Mouse (Mus musculus): ENCODE results near the gene Kcnip1. TPM values are rescaled to one million over a fixed set of nuclear protein-coding genes. Genes with fewer than 3 reads are reported as not detected.

The Kcnip1 gene
- polyA plus RNA-seq, 2 experiments from 2014 or later, result not detected

GRCm38 (mm10) chr11:33749979-33750378, 243.0 kb downstream of the Kcnip1 start:
- no peak for ATAC-seq

- ATAC-seq, result no peak
These were observed 243.5 kb downstream of the Kcnip1 start for GRCm38 (mm10) chr11:33749408-33749807.

DNA sequence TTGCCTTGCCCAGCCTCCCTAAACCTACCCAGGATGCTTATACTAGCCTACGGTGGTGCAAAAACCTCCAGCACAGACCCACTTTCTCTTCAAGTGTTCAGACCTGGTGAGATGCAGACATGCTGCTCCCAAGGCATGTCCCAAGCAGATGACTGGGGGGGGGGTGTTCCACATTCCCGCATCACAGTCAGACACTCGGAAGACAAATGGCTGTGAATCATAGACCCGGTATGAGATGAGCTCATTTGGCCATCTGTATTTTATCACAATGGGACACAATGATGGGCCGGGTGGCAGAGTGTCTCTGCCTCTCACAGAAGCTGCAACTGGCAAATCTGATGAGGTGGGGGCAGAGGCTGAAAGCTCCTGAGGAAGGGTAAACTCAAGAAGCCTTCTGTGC, 244.2 kb downstream of the Kcnip1 start:
- no peak for ATAC-seq

GRCm38 (mm10) chr11:33747402-33747955, 245.5 kb downstream of the Kcnip1 start:
- ATAC-seq, result no peak

- ATAC-seq, result no peak
These were observed 246.6 kb downstream of the Kcnip1 start for GRCm38 (mm10) chr11:33746402-33746801.

DNA sequence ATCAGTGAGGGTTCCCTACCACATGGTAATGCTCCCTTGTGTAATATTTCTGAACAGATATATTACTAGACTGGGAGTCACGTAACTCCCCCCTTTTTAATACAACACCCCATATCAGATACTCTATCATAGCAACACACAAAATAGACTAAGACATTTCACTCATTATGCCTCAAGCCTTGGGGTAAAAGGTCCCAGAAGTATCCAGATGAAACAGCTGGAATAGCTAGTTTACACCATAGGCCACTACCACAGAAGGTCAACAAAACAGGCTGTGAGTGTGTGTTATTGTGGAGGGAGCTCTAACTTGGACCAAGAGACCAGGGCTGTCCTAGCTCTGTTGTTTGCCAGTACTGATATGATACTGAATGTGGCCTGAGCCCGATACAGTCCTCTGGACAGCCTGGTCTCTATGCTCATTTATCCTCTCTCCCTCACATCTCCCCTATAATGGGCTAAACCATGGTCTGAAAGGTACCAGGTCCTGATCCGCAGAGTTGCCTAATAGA, 247.1 kb downstream of the Kcnip1 start:
- no peak for ATAC-seq

- peak; percentile 59 for ATAC-seq
These were observed 248.5 kb downstream of the Kcnip1 start for GRCm38 (mm10) chr11:33744429-33744828.

GRCm38 (mm10) chr11:33740187-33740586, 252.8 kb downstream of the Kcnip1 start:
- ATAC-seq, result no peak

DNA sequence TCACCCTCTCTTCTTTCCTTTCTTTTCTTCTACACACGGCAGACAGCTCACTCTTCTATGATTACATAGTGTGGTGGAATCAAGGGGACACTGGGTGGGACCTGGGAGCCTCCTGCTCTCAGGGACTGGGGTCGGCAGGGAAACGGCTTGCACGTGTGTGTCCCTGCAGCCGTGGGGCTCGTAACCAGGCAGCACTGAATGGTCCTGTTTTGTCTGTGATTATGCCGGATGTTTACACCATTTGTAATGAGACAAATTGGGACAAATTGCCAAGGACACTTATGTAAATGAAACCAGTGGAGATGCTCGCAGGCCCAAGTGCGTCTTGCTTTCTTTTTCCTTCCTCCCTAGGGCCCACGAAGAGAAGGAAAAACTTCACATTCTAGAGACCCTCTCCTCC, 256.5 kb downstream of the Kcnip1 start:
- ATAC-seq, result no peak

- no peak for ATAC-seq
These were observed 259.7 kb downstream of the Kcnip1 start for GRCm38 (mm10) chr11:33733269-33733668.

DNA sequence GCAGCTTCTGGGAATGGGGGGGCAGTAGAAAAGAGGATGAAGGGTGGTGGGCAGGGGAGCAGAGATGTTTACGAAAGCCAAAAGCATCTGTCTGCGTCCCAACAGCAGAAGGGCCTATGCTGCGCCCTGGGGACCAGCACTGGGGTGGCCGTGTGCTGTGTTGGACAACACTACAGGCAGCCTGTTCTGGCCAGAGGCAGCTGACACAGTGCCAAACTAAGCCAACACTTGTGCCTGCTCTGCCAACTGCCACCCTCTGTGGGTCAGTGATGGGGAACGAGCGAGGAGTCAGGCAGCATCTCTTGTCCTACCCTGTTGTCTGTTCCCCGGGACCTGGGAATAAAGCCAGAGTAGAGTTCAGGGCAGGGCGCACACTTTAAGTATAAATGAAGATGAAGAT, 260.6 kb downstream of the Kcnip1 start:
- ATAC-seq, result no peak

GRCm38 (mm10) chr11:33721297-33721696, 271.7 kb downstream of the Kcnip1 start:
- ATAC-seq, result no peak

DNA sequence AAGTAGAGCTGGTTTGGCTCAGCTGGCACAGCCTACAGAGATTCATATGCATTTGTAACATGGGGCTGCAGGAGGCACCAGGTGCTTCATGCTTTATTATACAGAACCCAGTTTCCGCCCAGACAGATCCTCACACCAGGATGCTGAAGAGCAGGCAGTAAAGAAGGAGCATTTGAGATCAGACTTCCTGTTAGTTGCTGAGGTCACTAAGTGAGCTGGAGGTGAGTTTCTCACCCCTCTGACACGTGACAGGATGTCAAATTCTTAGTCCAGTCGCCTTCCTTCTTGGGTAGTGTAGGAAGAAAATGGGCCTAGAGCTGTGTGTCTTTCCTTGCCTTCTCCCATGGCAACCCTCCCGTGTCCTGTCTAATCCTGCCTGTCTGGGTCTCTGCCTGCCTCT, 286.2 kb downstream of the Kcnip1 start:
- peak; percentile 66 for ATAC-seq

GRCm38 (mm10) chr11:33701958-33702459, 290.9 kb downstream of the Kcnip1 start:
- no peak for ATAC-seq

- no peak for ATAC-seq
These were observed 291.6 kb downstream of the Kcnip1 start for GRCm38 (mm10) chr11:33701236-33701957.

DNA sequence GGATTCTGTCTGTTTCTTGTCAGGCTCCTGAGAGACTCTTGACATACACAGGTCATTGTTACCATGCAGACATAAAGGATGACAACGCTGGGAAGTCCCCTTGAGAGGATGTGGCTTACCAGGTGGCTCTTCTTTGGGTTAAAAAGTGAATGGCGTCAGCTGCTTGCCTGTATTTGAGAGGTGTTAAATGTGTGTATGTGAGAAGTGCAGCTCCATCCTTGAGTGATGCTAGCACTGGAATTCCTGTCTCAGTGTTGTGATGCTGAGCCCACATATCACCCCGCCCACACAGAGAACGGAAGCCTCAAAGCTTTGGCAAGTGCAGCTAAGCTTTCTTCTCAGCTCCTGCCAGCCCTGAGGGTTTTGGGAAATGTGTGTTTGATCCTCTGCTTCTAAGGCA, 292.2 kb downstream of the Kcnip1 start:
- ATAC-seq, result peak; percentile 96

DNA sequence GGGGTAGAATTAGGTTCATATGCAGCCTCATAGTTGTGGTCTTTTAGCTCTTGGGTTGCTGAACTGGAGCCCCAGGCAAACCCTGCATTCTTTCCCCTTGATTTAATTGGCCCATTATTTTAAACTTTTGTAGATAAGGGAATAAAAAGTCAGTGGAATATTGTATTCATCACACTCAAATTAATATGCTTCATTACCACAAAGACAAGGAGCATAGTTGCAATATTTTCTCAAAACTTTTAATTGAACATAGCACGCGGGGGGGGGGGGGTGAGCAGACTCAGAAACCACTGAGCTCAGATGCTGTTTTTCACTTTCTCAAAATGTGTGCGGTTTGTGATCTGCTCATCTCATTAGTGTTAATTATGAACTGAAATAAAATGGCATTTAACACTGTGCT, 302.8 kb downstream of the Kcnip1 start:
- no peak for ATAC-seq

- ATAC-seq, result no peak
These were observed 307.0 kb downstream of the Kcnip1 start for GRCm38 (mm10) chr11:33685904-33686303.

- no peak for ATAC-seq
These were observed 312.8 kb downstream of the Kcnip1 start for GRCm38 (mm10) chr11:33680151-33680550.

- ATAC-seq, result no peak
These were observed 322.6 kb downstream of the Kcnip1 start for GRCm38 (mm10) chr11:33670105-33670965.

DNA sequence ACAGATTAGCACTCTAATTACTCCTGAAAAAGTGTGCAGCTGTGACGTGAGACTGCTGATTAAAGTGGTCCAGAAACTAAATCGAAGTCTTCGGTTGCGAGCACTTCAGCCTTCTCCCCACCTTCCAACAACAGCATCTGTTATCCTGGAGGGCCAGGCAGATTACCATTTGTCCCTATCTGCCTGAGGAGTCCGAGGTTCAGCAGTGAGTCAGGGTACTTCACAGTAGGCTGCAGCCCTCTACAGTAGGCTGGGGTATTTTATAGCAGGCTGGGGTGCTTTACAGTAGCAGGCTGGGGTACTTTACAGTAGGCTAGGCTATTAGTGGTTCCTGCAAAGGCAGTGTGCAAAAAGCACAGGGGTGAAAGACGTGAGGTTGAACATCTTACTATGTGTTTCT, 324.6 kb downstream of the Kcnip1 start:
- ATAC-seq, result no peak

DNA sequence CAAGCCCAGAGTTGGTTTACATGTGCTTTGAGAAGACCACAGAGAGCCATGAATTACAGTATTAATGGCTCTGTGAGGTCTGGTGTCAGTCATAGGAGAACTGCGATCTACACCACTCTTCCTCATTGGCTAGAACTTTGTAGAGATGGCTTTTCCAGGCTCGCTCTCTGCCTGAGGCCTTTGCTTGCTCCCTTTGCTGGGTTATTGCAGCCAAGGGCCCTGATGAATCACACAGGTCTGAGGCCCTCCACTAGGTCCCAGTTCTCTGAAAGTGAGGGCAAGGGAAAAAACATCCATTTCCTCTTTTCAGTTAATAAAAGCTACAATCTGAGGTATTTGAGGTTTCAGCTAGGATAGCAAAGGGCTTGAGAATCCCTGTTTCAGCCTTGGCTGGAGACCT, 329.4 kb downstream of the Kcnip1 start:
- no peak for ATAC-seq
